Mouse (Mus musculus): ENCODE data around the gene Tnfsf12. TPM values are rescaled to one million over a fixed set of nuclear protein-coding genes. Genes with fewer than 3 reads are reported as not detected.

Gene Tnfsf12
- polyA plus RNA-seq, 1 experiment from 2014 or later: 9.9 TPM

- no peak overlapping the region for H3K4me2 ChIP-seq (replicated peaks; ENCODE audit: low read depth, low read length)
- H3K9ac ChIP-seq (replicated peaks; ENCODE audit: low read depth, low read length): no peak overlapping the region
- no peaks in the 10 kb centered on the region for H3K4me1 ChIP-seq (ENCODE audit: control insufficient read depth, insufficient read depth, low read length)
- no peak overlapping the region for H3K27ac ChIP-seq (ENCODE audit: low read length)
- H3K27me3 ChIP-seq (ENCODE audit: control insufficient read depth, insufficient read depth, low read length): no peaks in the 10 kb centered on the region
- H3K4me3 ChIP-seq (ENCODE audit: low read depth, low read length): no peak overlapping the region
- H3K36me3 ChIP-seq (ENCODE audit: control insufficient read depth, insufficient read depth, low read length): no peaks in the 10 kb centered on the region
- 68% methylated on average over 4 of the region's 4 CpGs for WGBS
- no peak for ATAC-seq (ENCODE audit: insufficient number of reproducible peaks, insufficient read depth, low FRiP score, low read depth)
- no peaks in the 10 kb centered on the region for H3K9me3 ChIP-seq (ENCODE audit: control insufficient read depth, low read depth, low read length)
Measured at GRCm38 (mm10) chr11:69716953-69717352, 21.3 kb upstream of the Tnfsf12 start.

GRCm38 (mm10) chr11:69715929-69716328 is 20.3 kb upstream of the Tnfsf12 start:
- no peak for ATAC-seq (ENCODE audit: insufficient number of reproducible peaks, insufficient read depth, low FRiP score, low read depth)
- Histone ChIP-seq H3K36me3 (ENCODE audit: control insufficient read depth, insufficient read depth, low read length) (no peaks in the 10 kb centered on the region), H3K4me3 (ENCODE audit: low read depth, low read length) (no peak overlapping the region), H3K27ac (ENCODE audit: low read length) (no peak overlapping the region; the same call in 1 of the 2 replicates), H3K4me2 (replicated peaks; ENCODE audit: low read depth, low read length) (no peak overlapping the region), H3K4me1 (ENCODE audit: control insufficient read depth, insufficient read depth, low read length) (no peaks in the 10 kb centered on the region), H3K9me3 (ENCODE audit: control insufficient read depth, low read depth, low read length) (no peaks in the 10 kb centered on the region), H3K27me3 (ENCODE audit: control insufficient read depth, insufficient read depth, low read length) (no peaks in the 10 kb centered on the region), H3K9ac (replicated peaks; ENCODE audit: low read depth, low read length) (no peak overlapping the region)
- 9% methylated on average over 5 of the region's 5 CpGs for WGBS

- Histone ChIP-seq H3K9me3 (ENCODE audit: control insufficient read depth, low read depth, low read length) (no peaks in the 10 kb centered on the region), H3K4me1 (ENCODE audit: control insufficient read depth, insufficient read depth, low read length) (no peaks in the 10 kb centered on the region), H3K27me3 (ENCODE audit: control insufficient read depth, insufficient read depth, low read length) (no peaks in the 10 kb centered on the region), H3K4me2 (replicated peaks; ENCODE audit: low read depth, low read length) (no peak overlapping the region), H3K9ac (replicated peaks; ENCODE audit: low read depth, low read length) (no peak overlapping the region), H3K36me3 (ENCODE audit: control insufficient read depth, insufficient read depth, low read length) (no peaks in the 10 kb centered on the region), H3K4me3 (ENCODE audit: low read depth, low read length) (no peak overlapping the region), H3K27ac (ENCODE audit: low read length) (no peak overlapping the region; the same call in 1 of the 2 replicates)
- 58% methylated on average over 9 of the region's 9 CpGs for WGBS
- ATAC-seq (ENCODE audit: insufficient number of reproducible peaks, insufficient read depth, low FRiP score, low read depth): no peak
Measured at GRCm38 (mm10) chr11:69715482-69715881, 19.8 kb upstream of the Tnfsf12 start.

- no peak overlapping the region for H3K9ac ChIP-seq (replicated peaks; ENCODE audit: low read depth, low read length)
- H3K4me2 ChIP-seq (replicated peaks; ENCODE audit: low read depth, low read length): no peak overlapping the region
- H3K9me3 ChIP-seq (ENCODE audit: control insufficient read depth, low read depth, low read length): no peaks in the 10 kb centered on the region
- 72% methylated on average over 18 of the region's 18 CpGs for WGBS
- H3K4me3 ChIP-seq (ENCODE audit: low read depth, low read length): no peak overlapping the region
- H3K27me3 ChIP-seq (ENCODE audit: control insufficient read depth, insufficient read depth, low read length): no peaks in the 10 kb centered on the region
- no peaks in the 10 kb centered on the region for H3K4me1 ChIP-seq (ENCODE audit: control insufficient read depth, insufficient read depth, low read length)
- ATAC-seq (ENCODE audit: insufficient number of reproducible peaks, insufficient read depth, low FRiP score, low read depth): no peak
- H3K36me3 ChIP-seq (ENCODE audit: control insufficient read depth, insufficient read depth, low read length): no peaks in the 10 kb centered on the region
- no peak overlapping the region for H3K27ac ChIP-seq (ENCODE audit: low read length)
Measured at GRCm38 (mm10) chr11:69714636-69715329, 19.1 kb upstream of the Tnfsf12 start.

- Histone ChIP-seq H3K4me3 (ENCODE audit: low read depth, low read length) (no peak overlapping the region), H3K9ac (replicated peaks; ENCODE audit: low read depth, low read length) (no peak overlapping the region), H3K36me3 (ENCODE audit: control insufficient read depth, insufficient read depth, low read length) (no peaks in the 10 kb centered on the region), H3K9me3 (ENCODE audit: control insufficient read depth, low read depth, low read length) (no peaks in the 10 kb centered on the region), H3K4me1 (ENCODE audit: control insufficient read depth, insufficient read depth, low read length) (no peaks in the 10 kb centered on the region), H3K27me3 (ENCODE audit: control insufficient read depth, insufficient read depth, low read length) (no peaks in the 10 kb centered on the region), H3K27ac (ENCODE audit: low read length) (no peak overlapping the region), H3K4me2 (replicated peaks; ENCODE audit: low read depth, low read length) (no peak overlapping the region)
- no peak for ATAC-seq (ENCODE audit: insufficient number of reproducible peaks, insufficient read depth, low FRiP score, low read depth)
- WGBS: 80% methylated on average over 20 of the region's 20 CpGs
Measured at GRCm38 (mm10) chr11:69712954-69713672, 17.5 kb upstream of the Tnfsf12 start.

GRCm38 (mm10) chr11:69711082-69711481 is 15.4 kb upstream of the Tnfsf12 start:
- no peak overlapping the region for H3K4me3 ChIP-seq (ENCODE audit: low read depth, low read length)
- no peaks in the 10 kb centered on the region for H3K27me3 ChIP-seq (ENCODE audit: control insufficient read depth, insufficient read depth, low read length)
- no peak overlapping the region for H3K4me2 ChIP-seq (replicated peaks; ENCODE audit: low read depth, low read length)
- no peak overlapping the region for H3K27ac ChIP-seq (ENCODE audit: low read length)
- no peak overlapping the region for H3K9ac ChIP-seq (replicated peaks; ENCODE audit: low read depth, low read length)
- no peaks in the 10 kb centered on the region for H3K9me3 ChIP-seq (ENCODE audit: control insufficient read depth, low read depth, low read length)
- no peaks in the 10 kb centered on the region for H3K4me1 ChIP-seq (ENCODE audit: control insufficient read depth, insufficient read depth, low read length)
- no peaks in the 10 kb centered on the region for H3K36me3 ChIP-seq (ENCODE audit: control insufficient read depth, insufficient read depth, low read length)
- 76% methylated on average over 2 of the region's 2 CpGs for WGBS
- no peak for ATAC-seq (ENCODE audit: insufficient number of reproducible peaks, insufficient read depth, low FRiP score, low read depth)

- H3K9ac ChIP-seq (replicated peaks; ENCODE audit: low read depth, low read length): no peak overlapping the region
- H3K4me2 ChIP-seq (replicated peaks; ENCODE audit: low read depth, low read length): no peak overlapping the region
- H3K27me3 ChIP-seq (ENCODE audit: control insufficient read depth, insufficient read depth, low read length): no peaks in the 10 kb centered on the region
- H3K27ac ChIP-seq (ENCODE audit: low read length): no peak overlapping the region
- 68% methylated on average over 3 of the region's 3 CpGs for WGBS
- ATAC-seq (ENCODE audit: insufficient number of reproducible peaks, insufficient read depth, low FRiP score, low read depth): no peak
- H3K36me3 ChIP-seq (ENCODE audit: control insufficient read depth, insufficient read depth, low read length): no peaks in the 10 kb centered on the region
- no peaks in the 10 kb centered on the region for H3K9me3 ChIP-seq (ENCODE audit: control insufficient read depth, low read depth, low read length)
- no peaks in the 10 kb centered on the region for H3K4me1 ChIP-seq (ENCODE audit: control insufficient read depth, insufficient read depth, low read length)
- no peak overlapping the region for H3K4me3 ChIP-seq (ENCODE audit: low read depth, low read length)
Measured at GRCm38 (mm10) chr11:69710470-69710869, 14.8 kb upstream of the Tnfsf12 start.

GRCm38 (mm10) chr11:69709554-69710446 is 14.2 kb upstream of the Tnfsf12 start:
- WGBS: 53% methylated on average over 11 of the region's 11 CpGs
- no peak for ATAC-seq (ENCODE audit: insufficient number of reproducible peaks, insufficient read depth, low FRiP score, low read depth)
- Histone ChIP-seq H3K4me3 (ENCODE audit: low read depth, low read length) (no peak overlapping the region), H3K4me1 (ENCODE audit: control insufficient read depth, insufficient read depth, low read length) (no peaks in the 10 kb centered on the region), H3K9me3 (ENCODE audit: control insufficient read depth, low read depth, low read length) (no peaks in the 10 kb centered on the region), H3K4me2 (replicated peaks; ENCODE audit: low read depth, low read length) (no peak overlapping the region), H3K27ac (ENCODE audit: low read length) (no peak overlapping the region), H3K36me3 (ENCODE audit: control insufficient read depth, insufficient read depth, low read length) (no peaks in the 10 kb centered on the region), H3K9ac (replicated peaks; ENCODE audit: low read depth, low read length) (no peak overlapping the region), H3K27me3 (ENCODE audit: control insufficient read depth, insufficient read depth, low read length) (no peaks in the 10 kb centered on the region)
